Mouse (Mus musculus): ENCODE results near the gene Relch. TPM values are rescaled to one million over a fixed set of nuclear protein-coding genes. Genes with fewer than 3 reads are reported as not detected.

Relch gene
- polyA plus RNA-seq, 1 experiment: 11.4 TPM

- H3K4me1 ChIP-seq (ENCODE audit: control insufficient read depth, insufficient read depth, low read length): no peaks in the 10 kb centered on the region
- no peak for TF ChIP-seq POLR2A (IDR thresholded peaks at IDR 0.05; ENCODE audit: control insufficient read depth, low read depth, low read length)
- no peak for TF ChIP-seq CTCF (IDR thresholded peaks at IDR 0.05; ENCODE audit: control insufficient read depth, insufficient read depth, insufficient replicate concordance, low read depth, low read length)
- H3K27me3 ChIP-seq (ENCODE audit: control insufficient read depth, insufficient read depth, low read length): no peaks in the 10 kb centered on the region
- no peaks in the 10 kb centered on the region for H3K36me3 ChIP-seq (ENCODE audit: control insufficient read depth, insufficient read depth, low read length)
- H3K27ac ChIP-seq (ENCODE audit: control insufficient read depth, insufficient read depth, low read depth, low read length): no peak overlapping the region
- no peak overlapping the region for H3K4me3 ChIP-seq (ENCODE audit: control insufficient read depth, low read depth, low read length)
These were observed 78.8 kb downstream of the Relch start for GRCm38 (mm10) chr1:105742481-105742880.

GRCm38 (mm10) chr1:105746444-105746843, 82.8 kb downstream of the Relch start:
- no peak overlapping the region for H3K27ac ChIP-seq (ENCODE audit: control insufficient read depth, insufficient read depth, low read depth, low read length)
- H3K36me3 ChIP-seq (ENCODE audit: control insufficient read depth, insufficient read depth, low read length): no peaks in the 10 kb centered on the region
- H3K4me3 ChIP-seq (ENCODE audit: control insufficient read depth, low read depth, low read length): no peak overlapping the region
- H3K4me1 ChIP-seq (ENCODE audit: control insufficient read depth, insufficient read depth, low read length): no peaks in the 10 kb centered on the region
- H3K27me3 ChIP-seq (ENCODE audit: control insufficient read depth, insufficient read depth, low read length): no peaks in the 10 kb centered on the region
- TF ChIP-seq CTCF (IDR thresholded peaks at IDR 0.05; ENCODE audit: control insufficient read depth, insufficient read depth, insufficient replicate concordance, low read depth, low read length) (no peak), POLR2A (IDR thresholded peaks at IDR 0.05; ENCODE audit: control insufficient read depth, low read depth, low read length) (no peak)

- no peaks in the 10 kb centered on the region for H3K4me1 ChIP-seq (ENCODE audit: control insufficient read depth, insufficient read depth, low read length)
- no peak overlapping the region for H3K27ac ChIP-seq (ENCODE audit: control insufficient read depth, insufficient read depth, low read depth, low read length)
- no peaks in the 10 kb centered on the region for H3K27me3 ChIP-seq (ENCODE audit: control insufficient read depth, insufficient read depth, low read length)
- H3K36me3 ChIP-seq (ENCODE audit: control insufficient read depth, insufficient read depth, low read length): no peaks in the 10 kb centered on the region
- no peak overlapping the region for H3K4me3 ChIP-seq (ENCODE audit: control insufficient read depth, low read depth, low read length)
- TF ChIP-seq POLR2A (IDR thresholded peaks at IDR 0.05; ENCODE audit: control insufficient read depth, low read depth, low read length) (no peak), CTCF (IDR thresholded peaks at IDR 0.05; ENCODE audit: control insufficient read depth, insufficient read depth, insufficient replicate concordance, low read depth, low read length) (no peak)
These were observed 83.4 kb downstream of the Relch start for GRCm38 (mm10) chr1:105746858-105747596.

GRCm38 (mm10) chr1:105748091-105748799, 84.6 kb downstream of the Relch start:
- Histone ChIP-seq H3K27ac (ENCODE audit: control insufficient read depth, insufficient read depth, low read depth, low read length) (no peak overlapping the region), H3K36me3 (ENCODE audit: control insufficient read depth, insufficient read depth, low read length) (no peaks in the 10 kb centered on the region), H3K27me3 (ENCODE audit: control insufficient read depth, insufficient read depth, low read length) (no peaks in the 10 kb centered on the region), H3K4me3 (ENCODE audit: control insufficient read depth, low read depth, low read length) (no peak overlapping the region), H3K4me1 (ENCODE audit: control insufficient read depth, insufficient read depth, low read length) (no peaks in the 10 kb centered on the region)
- TF ChIP-seq CTCF (IDR thresholded peaks at IDR 0.05; ENCODE audit: control insufficient read depth, insufficient read depth, insufficient replicate concordance, low read depth, low read length): no peak
- no peak for TF ChIP-seq POLR2A (IDR thresholded peaks at IDR 0.05; ENCODE audit: control insufficient read depth, low read depth, low read length)

- Histone ChIP-seq H3K27ac (ENCODE audit: control insufficient read depth, insufficient read depth, low read depth, low read length) (no peak overlapping the region), H3K4me3 (ENCODE audit: control insufficient read depth, low read depth, low read length) (no peak overlapping the region), H3K36me3 (ENCODE audit: control insufficient read depth, insufficient read depth, low read length) (no peaks in the 10 kb centered on the region), H3K27me3 (ENCODE audit: control insufficient read depth, insufficient read depth, low read length) (no peaks in the 10 kb centered on the region), H3K4me1 (ENCODE audit: control insufficient read depth, insufficient read depth, low read length) (no peaks in the 10 kb centered on the region)
- TF ChIP-seq CTCF (IDR thresholded peaks at IDR 0.05; ENCODE audit: control insufficient read depth, insufficient read depth, insufficient replicate concordance, low read depth, low read length) (no peak), POLR2A (IDR thresholded peaks at IDR 0.05; ENCODE audit: control insufficient read depth, low read depth, low read length) (no peak)
These were observed 88.5 kb downstream of the Relch start for GRCm38 (mm10) chr1:105752196-105752595.

GRCm38 (mm10) chr1:105752944-105753343, 89.3 kb downstream of the Relch start:
- Histone ChIP-seq H3K27ac (ENCODE audit: control insufficient read depth, insufficient read depth, low read depth, low read length) (no peak overlapping the region), H3K4me3 (ENCODE audit: control insufficient read depth, low read depth, low read length) (no peak overlapping the region), H3K4me1 (ENCODE audit: control insufficient read depth, insufficient read depth, low read length) (no peaks in the 10 kb centered on the region), H3K36me3 (ENCODE audit: control insufficient read depth, insufficient read depth, low read length) (no peaks in the 10 kb centered on the region), H3K27me3 (ENCODE audit: control insufficient read depth, insufficient read depth, low read length) (no peaks in the 10 kb centered on the region)
- TF ChIP-seq CTCF (IDR thresholded peaks at IDR 0.05; ENCODE audit: control insufficient read depth, insufficient read depth, insufficient replicate concordance, low read depth, low read length) (no peak), POLR2A (IDR thresholded peaks at IDR 0.05; ENCODE audit: control insufficient read depth, low read depth, low read length) (no peak)

GRCm38 (mm10) chr1:105758798-105759197, 95.1 kb downstream of the Relch start:
- Histone ChIP-seq H3K27me3 (ENCODE audit: control insufficient read depth, insufficient read depth, low read length) (no peaks in the 10 kb centered on the region), H3K4me3 (ENCODE audit: control insufficient read depth, low read depth, low read length) (no peak overlapping the region), H3K4me1 (ENCODE audit: control insufficient read depth, insufficient read depth, low read length) (no peaks in the 10 kb centered on the region), H3K36me3 (ENCODE audit: control insufficient read depth, insufficient read depth, low read length) (no peaks in the 10 kb centered on the region), H3K27ac (ENCODE audit: control insufficient read depth, insufficient read depth, low read depth, low read length) (no peak overlapping the region)
- TF ChIP-seq POLR2A (IDR thresholded peaks at IDR 0.05; ENCODE audit: control insufficient read depth, low read depth, low read length) (no peak), CTCF (IDR thresholded peaks at IDR 0.05; ENCODE audit: control insufficient read depth, insufficient read depth, insufficient replicate concordance, low read depth, low read length) (no peak)
